Mouse (Mus musculus) frontal cortex, postnatal 10 days (tissue): ENCODE data around the gene Scn4b.
A peak's percentile ranks its signal among the peaks of the same experiment; 100 is the strongest.

Source experiments
- DNase-seq, 2 experiments: peaks; one replicate each; pipeline ENCODE4 v3.0.0; 2022; ENCODE audit warnings: low spot score in 2 of 2, mixed read lengths in 1 of 2

Gene Scn4b

GRCm38 (mm10) chr9:45125211-45125610 lies 13.0 kb upstream of the Scn4b start:
- no peak for DNase-seq

- DNase-seq, result no peak
Measured at GRCm38 (mm10) chr9:45126941-45127340, 11.3 kb upstream of the Scn4b start.

GRCm38 (mm10) chr9:45130119-45130518 lies 8.1 kb upstream of the Scn4b start:
- no peak for DNase-seq

- DNase-seq, result no peak
Measured at GRCm38 (mm10) chr9:45133484-45134310, 4.5 kb upstream of the Scn4b start.

- DNase-seq, result no peak
Measured at GRCm38 (mm10) chr9:45136442-45137169, 1.6 kb upstream of the Scn4b start.

GRCm38 (mm10) chr9:45139082-45139481 lies 887 bp downstream of the Scn4b start:
- DNase-seq, result no peak

- no peak for DNase-seq
Measured at GRCm38 (mm10) chr9:45140945-45141344, 2.8 kb downstream of the Scn4b start.

GRCm38 (mm10) chr9:45142686-45143085 lies 4.5 kb downstream of the Scn4b start:
- no peak for DNase-seq

- peak in 1 of 2 experiments; percentile 22 for DNase-seq
Measured at GRCm38 (mm10) chr9:45145533-45146266, 7.5 kb downstream of the Scn4b start.

- peak; percentile 51 to 76 for DNase-seq
Measured at GRCm38 (mm10) chr9:45146267-45146597, 8.0 kb downstream of the Scn4b start.

GRCm38 (mm10) chr9:45150933-45151332 lies 12.7 kb downstream of the Scn4b start:
- DNase-seq, result no peak

GRCm38 (mm10) chr9:45153361-45153760 lies 15.2 kb downstream of the Scn4b start:
- DNase-seq, result no peak

GRCm38 (mm10) chr9:45167903-45168302 lies 29.7 kb downstream of the Scn4b start:
- no peak for DNase-seq

- DNase-seq, result no peak
Measured at GRCm38 (mm10) chr9:45170150-45170549, 32.0 kb downstream of the Scn4b start.

- no peak for DNase-seq
Measured at GRCm38 (mm10) chr9:45171073-45171610, 32.9 kb downstream of the Scn4b start.

- no peak for DNase-seq
Measured at GRCm38 (mm10) chr9:45173475-45173874, 35.3 kb downstream of the Scn4b start.

- DNase-seq, result no peak
Measured at GRCm38 (mm10) chr9:45179282-45179681, 41.1 kb downstream of the Scn4b start.

GRCm38 (mm10) chr9:45181770-45182169 lies 43.6 kb downstream of the Scn4b start, which contains the start of gene BC049352:
Gene BC049352, plus strand, starts transcription at chr9:45182007.
- no peak for DNase-seq

GRCm38 (mm10) chr9:45182521-45182920 lies 44.3 kb downstream of the Scn4b start:
- no peak for DNase-seq

GRCm38 (mm10) chr9:45183266-45183665 lies 45.1 kb downstream of the Scn4b start:
- DNase-seq, result no peak

- peak; percentile 32 to 70 for DNase-seq
Measured at GRCm38 (mm10) chr9:45185250-45185649, 47.1 kb downstream of the Scn4b start.
